Mouse (Mus musculus) midbrain, postnatal 0 days (tissue): ENCODE results near the gene Ofcc1. TPM values are rescaled to one million over a fixed set of nuclear protein-coding genes. Genes with fewer than 3 reads are reported as not detected.

Source experiments
- ATAC-seq: fragments of 200-750 bp; cut with Nextera tagmentation; 2 replicates; pipeline ENCODE4 v1.8.0; 2017; ENCODE audit warnings: moderate number of reproducible peaks, mild to moderate bottlenecking, moderate TSS enrichment, moderate library complexity; ENCODE audit not compliant: low FRiP score
- DNase-seq: peaks from one replicate; pipeline ENCODE4 v3.0.0-alpha.2; 2015; ENCODE audit warnings: low spot score
- H3K27ac ChIP-seq: fragments of 300-500 bp; sonication (generic); 2 replicates; pipeline ENCODE4 v1.5.1; 2014; ENCODE audit warnings: low read depth, mild to moderate bottlenecking, low read length, mixed read lengths
- H3K27me3 ChIP-seq: fragments of 300-500 bp; sonication (generic); 2 replicates; pipeline ENCODE4 v1.6.1; 2014; ENCODE audit warnings: low read length, control low read depth, mixed read lengths; ENCODE audit not compliant: insufficient read depth
- H3K36me3 ChIP-seq: fragments of 300-500 bp; sonication (generic); 2 replicates; pipeline ENCODE4 v1.6.1; 2014; ENCODE audit warnings: low read length, control low read depth, mixed read lengths; ENCODE audit not compliant: insufficient read depth
- H3K4me1 ChIP-seq: fragments of 300-500 bp; sonication (generic); 2 replicates; pipeline ENCODE4 v1.6.1; 2014; ENCODE audit warnings: mild to moderate bottlenecking, control low read depth, antibody characterized with exemption, low read length, mixed read lengths; ENCODE audit not compliant: insufficient read depth
- H3K4me2 ChIP-seq: fragments of 300-500 bp; sonication (generic); 2 replicates; pipeline ENCODE4 v1.6.1; 2014; ENCODE audit warnings: low read depth, mild to moderate bottlenecking, low read length, mixed read lengths; ENCODE audit not compliant: poor library complexity, severe bottlenecking
- H3K4me3 ChIP-seq: fragments of 300-500 bp; sonication (generic); 2 replicates; pipeline ENCODE4 v1.5.1; 2014; ENCODE audit warnings: low read depth, mild to moderate bottlenecking, low read length, moderate library complexity
- H3K9ac ChIP-seq: fragments of 300-500 bp; sonication (generic); replicated peaks from 2 replicates; pipeline ENCODE4 v1.6.1; 2014; ENCODE audit warnings: mild to moderate bottlenecking, low read length, moderate library complexity, mixed read lengths; ENCODE audit not compliant: poor library complexity, severe bottlenecking
- H3K9me3 ChIP-seq: fragments of 300-500 bp; sonication (generic); 2 replicates; pipeline ENCODE4 v1.6.1; 2016; ENCODE audit warnings: low read length, control low read depth
- CTCF ChIP-seq: IDR thresholded peaks from 2 replicates; pipeline ENCODE4 v1.5.1; 2016; ENCODE audit warnings: antibody characterized with exemption, mild to moderate bottlenecking
- WGBS: fragments of 180-500 bp; shearing (Covaris S2); extraction: QIAGEN DNeasy Blood & Tissue Kit; methylation state at CpG from one replicate; pipeline ENCODE4 v1.1.7; 2014; 5-methylcytosine and 5-hydroxymethylcytosine counted together
- polyA plus RNA-seq: library from polyadenylated mRNA; unstranded; fragments of >200 nt; fragmentation: Nextera tagmentation; extraction: Ambion mirVana; gene quantifications from 2 replicates; pipeline ENCODE4 v1.2.1, GENCODE M21; 2015
- total RNA-seq: library from RNA; depleted of rRNA; stranded (reverse); fragments of >200 nt; gene quantifications from 2 replicates; pipeline ENCODE4 v1.2.3, GENCODE M21; 2014

The Ofcc1 gene
- total and polyA plus RNA-seq, 2 experiments from 2014 or later = 0.05 TPM; not detected in 1

- WGBS = 81% methylated on average over 4 of the region's 4 CpGs
- no peaks in the 10 kb centered on the region for H3K9me3 ChIP-seq
- no peaks in the 10 kb centered on the region for H3K36me3 ChIP-seq
- DNase-seq (no peak), ATAC-seq (no peak)
- H3K4me1 ChIP-seq = no peaks in the 10 kb centered on the region
- no peak for TF ChIP-seq CTCF
- no peak overlapping the region for H3K4me2 ChIP-seq
- H3K9ac ChIP-seq = no peak overlapping the region
- no peak overlapping the region for H3K27ac ChIP-seq
- H3K27me3 ChIP-seq = no peaks in the 10 kb centered on the region
- no peak overlapping the region for H3K4me3 ChIP-seq
Observed at GRCm38 (mm10) chr13:40315158-40315792, 46.0 kb downstream of the Ofcc1 start.

- no peak overlapping the region for H3K4me3 ChIP-seq
- 0 out of 2 replicates have a peak, but pooled peaks cover 2% of the 10 kb centered on the region for H3K27me3 ChIP-seq
- ATAC-seq (no peak), DNase-seq (no peak)
- no peak overlapping the region for H3K4me2 ChIP-seq
- no peak overlapping the region for H3K9ac ChIP-seq
- TF ChIP-seq CTCF = no peak
- WGBS = 64% methylated on average over 2 of the region's 2 CpGs
- no peaks in the 10 kb centered on the region for H3K36me3 ChIP-seq
- H3K9me3 ChIP-seq = no peaks in the 10 kb centered on the region
- H3K4me1 ChIP-seq = no peaks in the 10 kb centered on the region
- no peak overlapping the region for H3K27ac ChIP-seq
Observed at GRCm38 (mm10) chr13:40292891-40293290, 68.4 kb downstream of the Ofcc1 start.

- no peak overlapping the region for H3K9ac ChIP-seq
- H3K27me3 ChIP-seq = no peaks in the 10 kb centered on the region
- H3K36me3 ChIP-seq = no peaks in the 10 kb centered on the region
- H3K4me3 ChIP-seq = no peak overlapping the region
- H3K4me1 ChIP-seq = no peaks in the 10 kb centered on the region
- no peak for TF ChIP-seq CTCF
- H3K9me3 ChIP-seq = no peaks in the 10 kb centered on the region
- H3K4me2 ChIP-seq = no peak overlapping the region
- H3K27ac ChIP-seq = no peak overlapping the region
- WGBS = 65% methylated on average over 10 of the region's 10 CpGs
- peak; percentile 12 for DNase-seq
- no peak for ATAC-seq
Observed at GRCm38 (mm10) chr13:40290846-40291245, 70.4 kb downstream of the Ofcc1 start.

GRCm38 (mm10) chr13:40288650-40289049 is 72.6 kb downstream of the Ofcc1 start:
- Histone ChIP-seq H3K4me1 (no peaks in the 10 kb centered on the region), H3K9me3 (no peaks in the 10 kb centered on the region), H3K27me3 (no peaks in the 10 kb centered on the region), H3K4me2 (no peak overlapping the region), H3K4me3 (no peak overlapping the region), H3K9ac (no peak overlapping the region), H3K36me3 (no peaks in the 10 kb centered on the region), H3K27ac (no peak overlapping the region)
- ATAC-seq (no peak), DNase-seq (no peak)
- TF ChIP-seq CTCF = no peak
- WGBS = 89% methylated on average over 4 of the region's 4 CpGs

- DNase-seq (no peak), ATAC-seq (no peak)
- Histone ChIP-seq H3K9ac (no peak overlapping the region), H3K27ac (no peak overlapping the region), H3K4me3 (no peak overlapping the region), H3K4me2 (no peak overlapping the region), H3K36me3 (no peaks in the 10 kb centered on the region), H3K9me3 (no peaks in the 10 kb centered on the region), H3K4me1 (no peaks in the 10 kb centered on the region), H3K27me3 (no peaks in the 10 kb centered on the region)
- TF ChIP-seq CTCF = no peak
- 72% methylated on average over 21 of the region's 21 CpGs for WGBS
Observed at GRCm38 (mm10) chr13:40287266-40288002, 73.8 kb downstream of the Ofcc1 start.

- no peak for DNase-seq
- Histone ChIP-seq H3K4me3 (no peak overlapping the region), H3K9ac (no peak overlapping the region), H3K27ac (no peak overlapping the region), H3K4me2 (no peak overlapping the region), H3K27me3 (no peaks in the 10 kb centered on the region), H3K4me1 (no peaks in the 10 kb centered on the region), H3K9me3 (no peaks in the 10 kb centered on the region), H3K36me3 (no peaks in the 10 kb centered on the region)
- ATAC-seq = no peak
- no peak for TF ChIP-seq CTCF
- 87% methylated on average over 15 of the region's 15 CpGs for WGBS
Observed at GRCm38 (mm10) chr13:40285234-40285791, 75.9 kb downstream of the Ofcc1 start.
